Mouse (Mus musculus) spleen, adult 2 months (tissue): ENCODE results near the gene Gna14.

ENCODE experiments used
- CTCF ChIP-seq: fragments of 200-500 bp; IDR thresholded peaks from 2 replicates; pipeline ENCODE4 v1.5.1; 2011; ENCODE audit warnings: mild to moderate bottlenecking, inconsistent platforms; ENCODE audit not compliant: insufficient read depth, insufficient read length, insufficient replicate concordance; ENCODE audit errors: extremely low read depth
- POLR2A ChIP-seq: fragments of 200-500 bp; IDR thresholded peaks from 2 replicates; pipeline ENCODE4 v1.6.1; 2011; ENCODE audit warnings: low read depth, low read length, inconsistent platforms

DNA sequence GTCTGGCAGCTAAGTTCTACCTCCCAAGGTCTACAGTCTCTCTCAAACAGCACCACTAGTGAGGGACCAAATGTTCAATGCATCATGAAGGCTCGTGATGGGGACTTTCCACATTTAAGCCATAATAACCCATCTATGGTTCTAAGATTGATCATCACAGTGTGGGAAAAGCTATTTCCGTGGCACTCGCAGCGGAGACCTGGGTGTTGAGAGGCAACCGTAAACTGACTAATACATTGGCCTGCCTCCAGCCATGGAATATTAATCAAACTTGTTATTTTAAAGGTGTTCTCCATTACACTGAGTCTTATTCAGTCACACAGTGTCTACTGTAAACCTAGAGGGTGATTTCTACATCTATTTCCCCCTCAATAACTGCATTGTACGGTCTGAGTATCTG lies 127.1 kb downstream of the Gna14 start:
- TF ChIP-seq CTCF (no peak), POLR2A (no peak)
